Comparison of ENCODE assay signal across 9 mouse cellular contexts in genomic region chr2:75959183-75959849, GRCm38 (mm10). TPM values are rescaled to one million over a fixed set of nuclear protein-coding genes. Genes with fewer than 3 reads are reported as not detected.
DNase-seq lines count a peak whose midpoint lies in the region; ATAC-seq and TF ChIP-seq lines count a peak whose summit lies in the region.
"Had no signal": no experiment of that assay in that cellular context is flagged by ENCODE, and none has a peak within 500 bp of the region (broad histone marks: within the 10 kb centered on the region; RNA-seq: fewer than 3 reads in every experiment).

No protein-coding gene starts in this region.

- no peaks in the 10 kb centered on the region for H3K36me3 ChIP-seq in lung, postnatal 0 days (ENCODE audit: insufficient read depth, low read length)
- no peaks in the 10 kb centered on the region for H3K36me3 ChIP-seq in forebrain, embryonic 16.5 days (ENCODE audit: control insufficient read depth, insufficient read depth)
- no peaks in the 10 kb centered on the region for H3K36me3 ChIP-seq in intestine, postnatal 0 days (ENCODE audit: control insufficient read depth, insufficient read depth)
- no peaks in the 10 kb centered on the region for H3K36me3 ChIP-seq in stomach, embryonic 16.5 days (ENCODE audit: control insufficient read depth, insufficient read depth, low read length)
- H3K36me3 ChIP-seq: liver, embryonic 15.5 days had no signal

- no peaks in the 10 kb centered on the region for H3K27me3 ChIP-seq in lung, postnatal 0 days (replicated peaks; ENCODE audit: insufficient read depth, low read length)
- H3K27me3 ChIP-seq in forebrain, embryonic 16.5 days (replicated peaks; ENCODE audit: control insufficient read depth, insufficient read depth, low read length), result no peaks in the 10 kb centered on the region
- H3K27me3 ChIP-seq in intestine, postnatal 0 days (replicated peaks; ENCODE audit: control insufficient read depth, insufficient read depth, low read length), result no peaks in the 10 kb centered on the region
- no peaks in the 10 kb centered on the region for H3K27me3 ChIP-seq in stomach, embryonic 16.5 days (ENCODE audit: control insufficient read depth, insufficient read depth, low read length)

- no peaks in the 10 kb centered on the region for H3K9me3 ChIP-seq in lung, postnatal 0 days (ENCODE audit: low read length)
- H3K9me3 ChIP-seq in forebrain, embryonic 16.5 days (ENCODE audit: control insufficient read depth, low read length), result no peaks in the 10 kb centered on the region
- H3K9me3 ChIP-seq in intestine, postnatal 0 days (ENCODE audit: control insufficient read depth), result no peaks in the 10 kb centered on the region
- H3K9me3 ChIP-seq in stomach, embryonic 16.5 days (replicated peaks; ENCODE audit: control insufficient read depth, low read length), result no peaks in the 10 kb centered on the region
- H3K9me3 ChIP-seq: liver, embryonic 15.5 days had no signal

- WGBS in lung, postnatal 0 days, result 32% methylated on average over 18 of the region's 18 CpGs
- 51% methylated on average over 18 of the region's 18 CpGs for WGBS in lung, adult 2 months
- WGBS in forebrain, embryonic 16.5 days, result 22% methylated on average over 18 of the region's 18 CpGs
- 24% methylated on average over 18 of the region's 18 CpGs for WGBS in intestine, postnatal 0 days
- WGBS in stomach, embryonic 16.5 days, result 25% methylated on average over 18 of the region's 18 CpGs

- no peak overlapping the region for H3K9ac ChIP-seq in lung, postnatal 0 days (replicated peaks; ENCODE audit: low read depth)
- H3K9ac ChIP-seq in forebrain, embryonic 16.5 days (replicated peaks; ENCODE audit: low read depth, low read length), result no peak overlapping the region; the same call in 1 of the 2 replicates
- H3K9ac ChIP-seq in intestine, postnatal 0 days (ENCODE audit: low read depth, low read length), result no peak overlapping the region
- peak overlapping the region; percentile 58; the same call in 1 of the 2 replicates for H3K9ac ChIP-seq in stomach, embryonic 16.5 days (ENCODE audit: low read length)
- H3K9ac ChIP-seq: liver, embryonic 15.5 days had no signal

- no peak for TF ChIP-seq EP300 in lung, postnatal 0 days (IDR thresholded peaks at IDR 0.05)

- ATAC-seq in lung, postnatal 0 days, result no peak
- ATAC-seq in forebrain, embryonic 16.5 days, result 0 out of 2 replicates have a peak, but pooled peaks have one; percentile 35
- no peak for ATAC-seq in intestine, postnatal 0 days
- ATAC-seq in stomach, embryonic 16.5 days (ENCODE audit: insufficient read depth, low FRiP score), result no peak
- ATAC-seq in megakaryocyte progenitor cell, adult 5-6 weeks (replicated peaks; ENCODE audit: poor library complexity), result no peak

- peak overlapping the region; percentile 79; the same call in 1 of the 2 replicates for H3K27ac ChIP-seq in lung, postnatal 0 days (ENCODE audit: low read length)
- peak overlapping the region; percentile 46; the same call in 1 of the 2 replicates for H3K27ac ChIP-seq in forebrain, embryonic 16.5 days (ENCODE audit: low read length)
- H3K27ac ChIP-seq in intestine, postnatal 0 days (ENCODE audit: low read depth, low read length), result no peak overlapping the region
- H3K27ac ChIP-seq in stomach, embryonic 16.5 days (ENCODE audit: low read length), result peak overlapping the region; percentile 72
- H3K27ac ChIP-seq: liver, embryonic 15.5 days had no signal

- peak; percentile 21 for DNase-seq in lung, postnatal 0 days (ENCODE audit: low spot score)
- DNase-seq in lung, adult 2 months, result no peak
- no peak for DNase-seq in gastrocnemius, adult 8-10 months (ENCODE audit: low spot score in 2 of 2)
- DNase-seq in natural killer cell, adult 2 months (ENCODE audit: low spot score in 2 of 2), result no peak

- no peak overlapping the region for H3K4me3 ChIP-seq in lung, postnatal 0 days (ENCODE audit: low read depth, low read length)
- no peak overlapping the region for H3K4me3 ChIP-seq in lung, adult 2 months (replicated peaks; ENCODE audit: extremely low read depth, low read depth, low read length)
- H3K4me3 ChIP-seq in forebrain, embryonic 16.5 days (replicated peaks; ENCODE audit: low read length), result no peak overlapping the region
- no peak overlapping the region for H3K4me3 ChIP-seq in intestine, postnatal 0 days (ENCODE audit: low read depth, low read length)
- peak overlapping the region; percentile 9; the same call in 1 of the 2 replicates for H3K4me3 ChIP-seq in stomach, embryonic 16.5 days (replicated peaks; ENCODE audit: low read length)
- H3K4me3 ChIP-seq: liver, embryonic 15.5 days had no signal

- peak overlapping the region; percentile 32; the same call in 1 of the 2 replicates for H3K4me2 ChIP-seq in lung, postnatal 0 days (replicated peaks; ENCODE audit: low read depth, low read length)
- H3K4me2 ChIP-seq in forebrain, embryonic 16.5 days (ENCODE audit: low read length), result peak overlapping the region; percentile 45
- peak overlapping the region; percentile 31 for H3K4me2 ChIP-seq in intestine, postnatal 0 days (replicated peaks; ENCODE audit: low read depth)
- peak overlapping the region; percentile 40; the same call in 1 of the 2 replicates for H3K4me2 ChIP-seq in stomach, embryonic 16.5 days (ENCODE audit: low read depth, low read length)
- H3K4me2 ChIP-seq: liver, embryonic 15.5 days had no signal

- peaks cover 8% of the 10 kb centered on the region for H3K4me1 ChIP-seq in lung, postnatal 0 days (ENCODE audit: insufficient read depth, low read depth, low read length)
- H3K4me1 ChIP-seq in lung, adult 2 months (ENCODE audit: control insufficient read depth, insufficient read depth, low read length), result 0 out of 2 replicates have a peak, but pooled peaks cover 2% of the 10 kb centered on the region
- peaks cover 34% of the 10 kb centered on the region for H3K4me1 ChIP-seq in forebrain, embryonic 16.5 days (replicated peaks; ENCODE audit: control insufficient read depth, insufficient read depth, low read length)
- no peaks in the 10 kb centered on the region for H3K4me1 ChIP-seq in intestine, postnatal 0 days (replicated peaks; ENCODE audit: control insufficient read depth, insufficient read depth, low read length)
- H3K4me1 ChIP-seq in stomach, embryonic 16.5 days (ENCODE audit: control insufficient read depth, insufficient read depth, low read length), result peaks cover 26% of the 10 kb centered on the region

- TF ChIP-seq CTCF in lung, postnatal 0 days (IDR thresholded peaks at IDR 0.05), result no peak
- TF ChIP-seq CTCF in lung, adult 2 months (IDR thresholded peaks at IDR 0.05; ENCODE audit: insufficient read depth, low read length), result no peak
- no peak for TF ChIP-seq CTCF in intestine, postnatal 0 days (IDR thresholded peaks at IDR 0.05; ENCODE audit: low read depth)

- TF ChIP-seq POLR2A in lung, adult 2 months (IDR thresholded peaks at IDR 0.05; ENCODE audit: borderline replicate concordance, extremely low read depth, low read depth, low read length), result no peak

RNA-seq across cellular contexts. Expression of gene Ttc30a2, which starts 18.7 kb away (rescaled TPM):
- 0.25 and 0.65 TPM in 2 replicates for polyA plus RNA-seq in lung, postnatal 0 days (2015; fragmentation: Nextera tagmentation; extraction: Ambion mirVana)
- 0.33 and 0.60 TPM in 2 replicates for polyA plus RNA-seq in lung, adult 2 months (2012; rRNA removed)
- 0.67 and 0.98 TPM in 2 replicates for polyA plus RNA-seq in forebrain, embryonic 16.5 days (2015; fragmentation: Nextera tagmentation; extraction: Ambion mirVana)
- 0.13 and 0.23 TPM in 2 replicates for polyA plus RNA-seq in intestine, postnatal 0 days (2015; fragmentation: Nextera tagmentation; extraction: Ambion mirVana)
- polyA plus RNA-seq in stomach, embryonic 16.5 days (2015; fragmentation: Nextera tagmentation; extraction: Ambion mirVana), result 0.35 and 0.67 TPM in 2 replicates
- total RNA-seq in gastrocnemius, adult 8-10 months (2022), result under 1 TPM; 0.34 to 0.46 (median 0.39) TPM
- total RNA-seq in megakaryocyte progenitor cell, adult 5-6 weeks (2015), result not detected in 2 replicates
- 0.10 TPM in 1 of 2 replicates, not detected in the other for total RNA-seq in megakaryocyte progenitor cell, adult 5-6 weeks (2017)

RNA-seq across cellular contexts. Expression of gene Ttc30b, which starts 20.9 kb away (rescaled TPM):
- polyA plus RNA-seq in lung, postnatal 0 days (2015; fragmentation: Nextera tagmentation; extraction: Ambion mirVana), result 17.9 and 18.6 TPM in 2 replicates
- 15.7 and 17.5 TPM in 2 replicates for polyA plus RNA-seq in lung, adult 2 months (2012; rRNA removed)
- polyA plus RNA-seq in forebrain, embryonic 16.5 days (2015; fragmentation: Nextera tagmentation; extraction: Ambion mirVana), result 19.6 and 22.0 TPM in 2 replicates
- 6.4 and 6.7 TPM in 2 replicates for polyA plus RNA-seq in intestine, postnatal 0 days (2015; fragmentation: Nextera tagmentation; extraction: Ambion mirVana)
- polyA plus RNA-seq in stomach, embryonic 16.5 days (2015; fragmentation: Nextera tagmentation; extraction: Ambion mirVana), result 12.3 and 13.7 TPM in 2 replicates
- total RNA-seq in gastrocnemius, adult 8-10 months (2022), result 1 to 10 TPM; 2.7 to 3.9 (median 3.2) TPM
- 2.1 and 3.2 TPM in 2 replicates for total RNA-seq in megakaryocyte progenitor cell, adult 5-6 weeks (2015)
- total RNA-seq in megakaryocyte progenitor cell, adult 5-6 weeks (2017), result 1.7 and 2.3 TPM in 2 replicates

RNA-seq across cellular contexts. Expression of gene Ttc30a1, which starts 22.5 kb away (rescaled TPM):
- 2.8 and 3.9 TPM in 2 replicates for polyA plus RNA-seq in lung, postnatal 0 days (2015; fragmentation: Nextera tagmentation; extraction: Ambion mirVana)
- 2.3 and 3.0 TPM in 2 replicates for polyA plus RNA-seq in lung, adult 2 months (2012; rRNA removed)
- 7.4 and 8.4 TPM in 2 replicates for polyA plus RNA-seq in forebrain, embryonic 16.5 days (2015; fragmentation: Nextera tagmentation; extraction: Ambion mirVana)
- polyA plus RNA-seq in intestine, postnatal 0 days (2015; fragmentation: Nextera tagmentation; extraction: Ambion mirVana), result 2.4 and 2.6 TPM in 2 replicates
- polyA plus RNA-seq in stomach, embryonic 16.5 days (2015; fragmentation: Nextera tagmentation; extraction: Ambion mirVana), result 7.2 and 7.6 TPM in 2 replicates
- 1 to 10 TPM in 3 of 4 experiments, under 1 TPM in 1; 0.75 to 1.3 (median 1.2) TPM for total RNA-seq in gastrocnemius, adult 8-10 months (2022)
- 4.0 and 4.3 TPM in 2 replicates for total RNA-seq in megakaryocyte progenitor cell, adult 5-6 weeks (2015)
- 3.6 and 3.7 TPM in 2 replicates for total RNA-seq in megakaryocyte progenitor cell, adult 5-6 weeks (2017)
